Mouse (Mus musculus): ENCODE results near the gene Gnb3.

Gene Gnb3

GRCm38 (mm10) chr6:124840241-124841167 is at the start of gene Gnb3:
TSS of gene Gnb3 (minus strand) at chr6:124840275.
- no peak for DNase-seq

GRCm38 (mm10) chr6:124888555-124889125 is 48.6 kb upstream of the Gnb3 start:
- DNase-seq, result no peak

GRCm38 (mm10) chr6:124887986-124888385 is 47.9 kb upstream of the Gnb3 start, which contains the start of gene Cd4:
TSS of gene Cd4 (minus strand) at chr6:124888221.
- no peak for DNase-seq

- DNase-seq, result no peak
These were observed 45.9 kb upstream of the Gnb3 start for GRCm38 (mm10) chr6:124885956-124886381.

GRCm38 (mm10) chr6:124884714-124885500 is 44.8 kb upstream of the Gnb3 start:
- DNase-seq, result peak; percentile 25

GRCm38 (mm10) chr6:124883351-124883750 is 43.3 kb upstream of the Gnb3 start:
- no peak for DNase-seq

- no peak for DNase-seq
These were observed 41.7 kb upstream of the Gnb3 start for GRCm38 (mm10) chr6:124881821-124882220.

- DNase-seq, result no peak
These were observed 39.3 kb upstream of the Gnb3 start for GRCm38 (mm10) chr6:124879390-124879789.

GRCm38 (mm10) chr6:124874348-124874747 is 34.3 kb upstream of the Gnb3 start:
- DNase-seq, result no peak

- DNase-seq, result no peak
These were observed 26.5 kb upstream of the Gnb3 start for GRCm38 (mm10) chr6:124866560-124866959.

- DNase-seq, result peak; percentile 29
These were observed 25.8 kb upstream of the Gnb3 start for GRCm38 (mm10) chr6:124865766-124866362.

GRCm38 (mm10) chr6:124863658-124864298 is 23.7 kb upstream of the Gnb3 start, which contains the start of gene Gpr162:
TSS of gene Gpr162 (minus strand) at chr6:124863983.
- DNase-seq, result peak; percentile 68

GRCm38 (mm10) chr6:124863125-124863657 is 23.1 kb upstream of the Gnb3 start:
- no peak for DNase-seq

GRCm38 (mm10) chr6:124862406-124863124 is 22.5 kb upstream of the Gnb3 start:
- no peak for DNase-seq

GRCm38 (mm10) chr6:124861802-124862201 is 21.7 kb upstream of the Gnb3 start:
- DNase-seq, result no peak

- no peak for DNase-seq
These were observed 21.2 kb upstream of the Gnb3 start for GRCm38 (mm10) chr6:124861266-124861665.

- DNase-seq, result no peak
These were observed 20.4 kb upstream of the Gnb3 start for GRCm38 (mm10) chr6:124860511-124860910.

GRCm38 (mm10) chr6:124859725-124860124 is 19.6 kb upstream of the Gnb3 start:
- peak; percentile 87 for DNase-seq

GRCm38 (mm10) chr6:124858561-124859318 is 18.7 kb upstream of the Gnb3 start:
- DNase-seq, result no peak

GRCm38 (mm10) chr6:124857840-124858530 is 17.9 kb upstream of the Gnb3 start:
- no peak for DNase-seq

All from kidney, postnatal 14 days (tissue).